Mouse (Mus musculus): ENCODE results near the gene Adgre4.
"Not testable (repeated sequence)": the region's sequence is repeated elsewhere in the genome, so short reads cannot be mapped to it uniquely, and the experiment has no call there.

The Adgre4 gene

GRCm38 (mm10) chr17:55749786-55750185, at the start of gene Adgre4:
Gene Adgre4, plus strand, starts transcription at chr17:55749984.
- no peak for ATAC-seq (ENCODE audit: low TSS enrichment)

DNA sequence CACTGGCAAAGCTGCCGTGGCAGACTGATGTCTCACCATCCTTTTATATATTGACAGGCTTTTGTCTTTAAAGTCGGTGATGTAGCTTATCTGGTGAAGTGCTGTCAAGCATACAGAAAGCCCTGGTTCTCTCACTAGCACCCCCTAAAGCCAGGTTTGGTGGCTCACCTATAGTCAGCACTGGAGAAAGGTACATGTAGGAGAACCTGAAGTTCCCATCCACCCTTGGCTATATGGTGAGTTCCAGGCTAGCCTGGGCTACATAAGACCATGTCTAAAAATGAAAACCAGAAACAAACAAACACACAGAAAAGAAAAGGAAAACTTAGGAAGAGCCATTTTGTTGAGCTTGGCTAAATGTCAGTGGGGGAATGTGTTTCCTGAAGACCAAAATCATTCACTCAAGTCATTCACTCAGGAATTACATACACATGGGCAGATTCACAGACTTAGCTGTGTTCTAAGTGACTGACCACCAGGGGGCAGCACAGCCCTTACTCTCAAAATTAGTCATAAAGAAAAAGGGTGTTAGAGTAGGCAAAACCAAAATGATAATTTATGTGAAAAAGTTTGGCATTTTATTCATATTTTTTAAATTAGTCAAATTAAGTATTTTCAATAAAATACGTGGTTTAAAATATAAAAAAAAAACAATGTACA, 47.5 kb upstream of the Adgre4 start:
- ATAC-seq (ENCODE audit: low TSS enrichment), result peak; percentile 69; the same call in 1 of the 2 replicates

- no peak for ATAC-seq (ENCODE audit: low TSS enrichment)
Measured at GRCm38 (mm10) chr17:55702865-55703264, 46.9 kb upstream of the Adgre4 start.

GRCm38 (mm10) chr17:55711984-55712811, 37.6 kb upstream of the Adgre4 start, which contains the start of gene Pot1b:
Gene Pot1b, minus strand, starts transcription at chr17:55712628.
- ATAC-seq (ENCODE audit: low TSS enrichment), result peak; percentile 100

DNA sequence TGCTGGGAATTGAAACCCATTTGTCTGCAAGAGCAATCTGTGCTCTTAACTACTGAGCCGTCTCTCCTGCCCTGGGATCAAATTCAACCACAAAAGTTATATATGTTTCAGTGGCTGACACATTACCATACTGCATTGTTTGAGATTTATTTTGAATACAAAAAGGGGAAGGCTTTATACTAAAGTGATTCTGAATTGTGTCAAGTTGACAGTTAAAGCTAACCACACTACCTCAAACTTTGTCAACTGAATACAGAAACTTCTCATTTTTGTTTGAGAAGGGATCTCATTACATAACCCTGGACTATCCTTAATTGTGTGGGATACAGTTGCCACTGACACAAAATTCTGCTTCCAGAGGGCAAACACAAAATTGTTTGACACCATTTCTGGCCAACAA, 28.5 kb upstream of the Adgre4 start:
- no peak for ATAC-seq (ENCODE audit: low TSS enrichment)

GRCm38 (mm10) chr17:55722250-55722649, 27.5 kb upstream of the Adgre4 start:
- ATAC-seq (ENCODE audit: low TSS enrichment), result no peak

DNA sequence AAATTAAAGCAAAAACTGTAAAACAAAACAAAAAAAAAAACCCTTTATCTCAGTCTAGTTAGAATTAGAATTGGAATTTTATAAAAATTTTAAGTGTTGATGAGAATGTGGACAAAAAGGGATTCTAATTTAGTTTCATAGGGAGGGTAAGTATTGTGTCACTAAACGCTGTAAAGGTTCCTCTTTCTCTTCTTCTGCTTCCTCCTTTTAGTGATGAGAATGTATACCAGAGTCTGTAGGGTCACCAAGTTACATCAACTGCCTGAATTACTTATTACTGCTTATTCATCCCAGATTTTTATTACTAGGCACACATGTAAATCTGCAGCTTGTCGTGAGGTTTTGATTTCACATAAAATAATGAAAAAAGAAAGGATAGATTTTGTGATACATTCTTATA, 23.6 kb upstream of the Adgre4 start:
- ATAC-seq (ENCODE audit: low TSS enrichment), result no peak

DNA sequence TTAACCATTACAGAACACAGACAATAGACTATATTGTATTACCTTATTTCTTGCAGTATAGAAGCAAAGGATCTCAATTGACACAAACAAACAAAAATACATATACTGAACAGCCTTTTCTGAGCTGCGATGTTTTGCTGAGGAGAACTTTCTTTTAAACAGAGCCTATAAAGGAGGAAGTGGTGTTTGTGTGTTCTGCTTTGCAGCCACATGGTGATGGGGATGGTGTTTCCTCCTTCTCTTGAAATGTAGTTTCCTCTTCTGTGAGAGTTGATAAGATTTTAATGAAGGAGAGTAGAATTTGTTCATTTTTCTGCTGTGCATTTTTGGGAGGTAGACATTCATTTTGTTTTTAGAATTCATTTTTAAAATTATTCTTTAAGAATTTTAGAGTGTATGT, 13.1 kb upstream of the Adgre4 start:
- no peak for ATAC-seq (ENCODE audit: low TSS enrichment)

DNA sequence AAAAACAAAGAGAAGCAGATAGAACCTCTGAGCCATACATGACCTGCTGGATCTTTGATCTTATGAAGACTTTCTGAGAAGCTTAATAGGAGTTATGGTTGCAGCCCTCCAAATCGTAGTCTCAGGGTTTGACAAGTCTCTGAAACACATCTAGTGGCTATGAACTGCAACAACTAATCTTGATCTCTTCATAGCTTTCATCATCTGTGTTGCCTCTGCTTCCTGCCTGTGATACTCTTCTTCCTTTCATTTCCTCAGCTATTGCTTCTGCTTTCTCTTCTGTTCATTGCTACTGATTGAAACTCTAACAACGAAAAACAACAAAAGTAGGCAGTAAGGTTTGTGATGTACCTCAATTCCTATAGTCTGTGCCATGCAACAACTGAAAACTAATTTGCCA, 1.4 kb downstream of the Adgre4 start:
- no peak for ATAC-seq (ENCODE audit: low TSS enrichment)

DNA sequence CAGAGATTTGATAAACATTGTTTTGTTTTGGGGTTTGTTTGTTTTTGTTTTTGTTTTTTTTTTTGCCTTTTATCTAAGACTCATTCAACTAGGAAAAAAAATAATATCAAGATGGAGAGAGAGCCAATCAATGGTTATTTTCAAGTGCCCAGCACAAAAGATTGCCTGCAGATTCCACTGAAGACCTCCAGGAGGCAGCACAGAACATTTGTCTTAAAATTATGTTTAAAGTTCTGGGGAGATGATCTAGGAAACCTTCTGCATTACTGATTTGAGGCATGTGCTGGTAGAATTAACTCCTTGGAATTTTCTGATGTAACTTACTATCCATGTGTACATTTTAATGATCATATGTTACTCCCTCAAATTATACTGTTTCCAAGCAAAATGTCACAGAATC, 63.9 kb downstream of the Adgre4 start:
- ATAC-seq (ENCODE audit: low TSS enrichment), result no peak

- ATAC-seq (ENCODE audit: low TSS enrichment), result no peak
Measured at GRCm38 (mm10) chr17:55816853-55817252, 67.1 kb downstream of the Adgre4 start.

DNA sequence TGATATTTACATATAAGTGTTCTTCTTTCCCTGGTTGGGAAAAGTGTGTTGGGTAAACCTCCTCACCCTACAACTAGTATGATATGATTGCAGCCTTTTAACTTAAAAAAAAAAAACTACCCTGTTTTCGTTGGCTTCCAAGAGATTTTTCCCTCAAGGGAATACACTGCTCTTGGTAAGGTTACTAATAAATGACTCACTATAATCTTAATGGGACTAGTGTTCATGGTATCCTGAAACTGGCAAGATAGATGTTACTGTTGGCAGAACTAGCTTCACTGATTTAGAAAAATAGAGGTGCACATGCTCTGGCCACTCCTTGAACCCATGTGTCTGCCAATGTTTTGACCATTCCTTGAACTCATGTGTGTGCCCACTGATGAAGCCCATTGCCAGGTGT, 71.8 kb downstream of the Adgre4 start:
- no peak for ATAC-seq (ENCODE audit: low TSS enrichment)

GRCm38 (mm10) chr17:55843067-55843466, 93.3 kb downstream of the Adgre4 start:
- no peak for ATAC-seq (ENCODE audit: low TSS enrichment)

DNA sequence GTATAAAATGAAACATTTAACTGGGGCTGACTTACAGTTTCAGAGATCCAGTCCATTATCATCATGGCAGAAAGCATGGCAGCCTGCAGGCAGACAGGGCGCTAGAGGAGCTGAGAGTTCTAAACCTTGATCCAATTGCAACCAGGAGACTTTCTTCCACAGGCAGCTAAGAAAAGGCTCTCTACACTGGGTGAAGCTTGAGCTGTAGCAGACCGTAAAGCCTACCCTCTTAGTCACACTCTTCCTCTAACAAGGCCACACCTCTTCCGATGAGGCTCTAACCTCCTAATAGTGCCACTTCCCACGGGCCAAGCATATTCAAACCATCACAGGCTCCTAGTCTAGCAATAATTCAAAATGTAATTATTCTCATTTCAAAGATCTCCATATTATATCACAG, 127.4 kb downstream of the Adgre4 start:
- no peak for ATAC-seq (ENCODE audit: low TSS enrichment)

DNA sequence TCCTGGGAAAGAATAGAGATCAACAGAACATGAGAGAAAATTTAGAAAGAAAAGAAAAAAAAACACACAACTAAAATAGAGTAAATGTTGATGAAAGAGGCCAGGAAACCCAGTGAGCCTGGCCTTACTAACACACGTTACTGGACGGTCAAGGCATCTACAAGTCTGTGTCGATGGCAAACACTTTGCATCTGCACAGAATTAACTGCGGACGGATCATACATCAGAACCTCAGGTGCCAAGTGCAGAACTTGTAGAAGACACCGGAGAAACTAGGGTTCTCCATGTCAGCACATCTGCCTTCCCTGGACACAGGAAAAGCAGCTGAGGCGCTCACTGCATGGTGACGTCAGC, 128.5 kb downstream of the Adgre4 start:
- ATAC-seq (ENCODE audit: low TSS enrichment), result not testable (repeated sequence)

GRCm38 (mm10) chr17:55878636-55879369, 129.0 kb downstream of the Adgre4 start, which contains the start of gene Zfp119a:
Gene Zfp119a, minus strand, starts transcription at chr17:55878930.
- ATAC-seq (ENCODE audit: low TSS enrichment), result peak; percentile 99

DNA sequence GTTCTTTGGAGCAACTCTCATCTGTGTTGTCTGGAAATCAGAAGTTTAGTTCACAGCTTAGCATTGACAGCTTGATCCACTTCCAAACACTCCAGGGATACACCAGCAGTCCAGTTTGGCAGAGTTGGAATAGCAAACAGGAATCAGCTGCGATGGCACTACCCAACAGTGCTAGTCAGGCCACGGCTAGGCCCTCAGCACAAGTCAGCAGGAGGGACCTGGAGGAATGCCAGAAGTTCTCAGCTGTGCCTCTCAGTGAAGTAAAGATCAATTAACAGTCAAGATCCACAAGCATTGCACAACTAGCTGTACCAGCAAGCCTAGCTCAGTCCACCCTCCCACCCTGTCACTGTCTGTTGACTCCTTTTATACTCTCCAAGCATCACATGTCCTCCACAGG, 133.8 kb downstream of the Adgre4 start:
- no peak for ATAC-seq (ENCODE audit: low TSS enrichment)

DNA sequence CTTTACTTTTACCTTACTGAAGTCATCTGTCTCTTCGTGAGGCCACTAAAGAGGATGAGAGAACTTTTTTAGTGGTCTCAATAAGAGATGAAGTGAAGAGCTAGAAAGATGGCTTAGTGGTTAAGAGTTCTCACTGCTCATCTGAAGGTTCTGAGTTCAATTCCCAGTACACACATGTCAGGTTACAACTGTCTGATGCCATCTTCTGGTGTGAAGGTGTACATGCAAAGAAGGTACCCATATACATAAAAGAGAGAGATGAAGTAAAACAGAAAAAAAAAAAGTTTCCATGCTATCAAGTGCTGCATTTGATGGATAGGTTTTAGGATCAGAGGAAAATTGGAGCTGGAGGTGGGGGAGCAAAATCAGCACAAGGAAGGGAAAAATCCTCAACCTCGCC, 135.1 kb downstream of the Adgre4 start:
- no peak for ATAC-seq (ENCODE audit: low TSS enrichment)

GRCm38 (mm10) chr17:55892406-55892955, 142.7 kb downstream of the Adgre4 start:
- not testable (repeated sequence) for ATAC-seq (ENCODE audit: low TSS enrichment)

GRCm38 (mm10) chr17:55903087-55903486, 153.3 kb downstream of the Adgre4 start:
- no peak for ATAC-seq (ENCODE audit: low TSS enrichment)

Data from frontal cortex, adult (tissue).